Comparison of ENCODE assay signal across 13 mouse cellular contexts in genomic region chr4:105281751-105282231, GRCm38 (mm10).
DNase-seq lines count a peak whose midpoint lies in the region; ATAC-seq and TF ChIP-seq lines count a peak whose summit lies in the region.
"Had no signal": no experiment of that assay in that cellular context is flagged by ENCODE, and none has a peak within 500 bp of the region (broad histone marks: within the 10 kb centered on the region; RNA-seq: fewer than 3 reads in every experiment).

No protein-coding gene starts in this region.

- no peak for ATAC-seq in liver, embryonic 11.5 days (replicated peaks; ENCODE audit: low FRiP score)
- peak; percentile 78 for ATAC-seq in forebrain, embryonic 12.5 days (ENCODE audit: low FRiP score)
- peak; percentile 82 for ATAC-seq in midbrain, embryonic 11.5 days (ENCODE audit: low FRiP score)
- ATAC-seq: intestine, postnatal 0 days had no signal

- no peak overlapping the region for H3K9ac ChIP-seq in liver, embryonic 11.5 days (ENCODE audit: low read depth, low read length)
- no peak overlapping the region for H3K9ac ChIP-seq in forebrain, embryonic 12.5 days
- 0 out of 2 replicates have a peak overlapping the region, but pooled peaks have one; percentile 1 for H3K9ac ChIP-seq in midbrain, embryonic 11.5 days (ENCODE audit: low read length)

- DNase-seq in liver, result peak; percentile 15
- no peak for DNase-seq in liver, embryonic 11.5 days (ENCODE audit: low spot score)
- peak; percentile 68 for DNase-seq in brain, embryonic 14.5 days (ENCODE audit: low read depth)
- peak; percentile 93 for DNase-seq in midbrain, embryonic 11.5 days (ENCODE audit: low spot score, missing footprints)
- no peak for DNase-seq in cerebellum, postnatal 14 days
- no peak for DNase-seq in right cerebral cortex, adult 2 months (ENCODE audit: low spot score in 2 of 2)
- DNase-seq in gastrocnemius, adult 8-10 months (ENCODE audit: low spot score in 2 of 2), result no peak
- DNase-seq: gastrocnemius, postnatal 25 days; left cerebral cortex, postnatal 4 days; thymus, postnatal 4 days had no signal

- no peaks in the 10 kb centered on the region for H3K27me3 ChIP-seq in liver, embryonic 11.5 days (replicated peaks; ENCODE audit: control insufficient read depth, insufficient read depth, low read length)
- H3K27me3 ChIP-seq in forebrain, embryonic 12.5 days, result peaks cover 8% of the 10 kb centered on the region; the same call in 1 of the 2 replicates
- no peaks in the 10 kb centered on the region for H3K27me3 ChIP-seq in midbrain, embryonic 11.5 days (ENCODE audit: control insufficient read depth, insufficient read depth, low read length)

- H3K4me3 ChIP-seq in liver, embryonic 11.5 days (ENCODE audit: low read depth, low read length), result no peak overlapping the region
- no peak overlapping the region for H3K4me3 ChIP-seq in forebrain, embryonic 12.5 days (replicated peaks)
- no peak overlapping the region for H3K4me3 ChIP-seq in midbrain, embryonic 11.5 days (ENCODE audit: low read depth, low read length)

- WGBS in liver, embryonic 11.5 days, result 51% methylated on average over 7 of the region's 7 CpGs
- 4% methylated on average over 7 of the region's 7 CpGs for whole genome bisulfite sequencing in forebrain, embryonic 12.5 days
- WGBS in midbrain, embryonic 11.5 days, result 2% methylated on average over 7 of the region's 7 CpGs

- H3K4me1 ChIP-seq in liver, embryonic 11.5 days (replicated peaks; ENCODE audit: control insufficient read depth, insufficient read depth, low read length), result peaks cover 4% of the 10 kb centered on the region
- H3K4me1 ChIP-seq in forebrain, embryonic 12.5 days, result peaks cover 31% of the 10 kb centered on the region
- H3K4me1 ChIP-seq in midbrain, embryonic 11.5 days (ENCODE audit: control insufficient read depth, insufficient read depth, low read length), result peaks cover 20% of the 10 kb centered on the region

- no peak overlapping the region for H3K4me2 ChIP-seq in liver, embryonic 11.5 days
- H3K4me2 ChIP-seq in forebrain, embryonic 12.5 days, result peak overlapping the region; percentile 8; the same call in 1 of the 2 replicates
- no peak overlapping the region for H3K4me2 ChIP-seq in midbrain, embryonic 11.5 days

- TF ChIP-seq CTCF in brain, embryonic 14.5 days (IDR thresholded peaks at IDR 0.05; ENCODE audit: borderline replicate concordance, extremely low read depth, insufficient read depth, insufficient read length), result no peak

- H3K27ac ChIP-seq in liver, embryonic 11.5 days (ENCODE audit: low read depth, low read length), result no peak overlapping the region
- H3K27ac ChIP-seq in forebrain, embryonic 12.5 days, result peak overlapping the region; percentile 76
- peak overlapping the region; percentile 62 for H3K27ac ChIP-seq in midbrain, embryonic 11.5 days (ENCODE audit: low read depth, low read length)

- TF ChIP-seq POLR2A in brain, embryonic 14.5 days (IDR thresholded peaks at IDR 0.05; ENCODE audit: borderline replicate concordance, extremely low read depth, insufficient read depth, insufficient read length, poor library complexity, severe bottlenecking), result no peak

- no peaks in the 10 kb centered on the region for H3K36me3 ChIP-seq in liver, embryonic 11.5 days (ENCODE audit: control insufficient read depth, insufficient read depth, low read length)
- no peaks in the 10 kb centered on the region for H3K36me3 ChIP-seq in forebrain, embryonic 12.5 days (replicated peaks)
- H3K36me3 ChIP-seq in midbrain, embryonic 11.5 days (ENCODE audit: control insufficient read depth, insufficient read depth, low read length), result no peaks in the 10 kb centered on the region
- H3K36me3 ChIP-seq: G1E had no signal

- no peaks in the 10 kb centered on the region for H3K9me3 ChIP-seq in liver, embryonic 11.5 days (ENCODE audit: control insufficient read depth, low read length)
- H3K9me3 ChIP-seq in forebrain, embryonic 12.5 days, result no peaks in the 10 kb centered on the region
- no peaks in the 10 kb centered on the region for H3K9me3 ChIP-seq in midbrain, embryonic 11.5 days (ENCODE audit: control insufficient read depth, low read length)

Comparison
In these comparisons a context has a peak if more than half of its experiments do, and no peak if none do; other contexts are left out.
1. DNase-seq: peak in liver (single experiment), brain, embryonic 14.5 days (single experiment) and midbrain, embryonic 11.5 days (single experiment); none in liver, embryonic 11.5 days (single experiment), cerebellum, postnatal 14 days (0 of 2), right cerebral cortex, adult 2 months (0 of 2) and gastrocnemius, adult 8-10 months (0 of 2).